Mouse (Mus musculus): Measurements from ENCODE around the gene Chid1. TPM values are rescaled to one million over a fixed set of nuclear protein-coding genes. Genes with fewer than 3 reads are reported as not detected.

The Chid1 gene
- polyA plus RNA-seq, 1 experiment from 2014 or later: 20.5 TPM

DNA sequence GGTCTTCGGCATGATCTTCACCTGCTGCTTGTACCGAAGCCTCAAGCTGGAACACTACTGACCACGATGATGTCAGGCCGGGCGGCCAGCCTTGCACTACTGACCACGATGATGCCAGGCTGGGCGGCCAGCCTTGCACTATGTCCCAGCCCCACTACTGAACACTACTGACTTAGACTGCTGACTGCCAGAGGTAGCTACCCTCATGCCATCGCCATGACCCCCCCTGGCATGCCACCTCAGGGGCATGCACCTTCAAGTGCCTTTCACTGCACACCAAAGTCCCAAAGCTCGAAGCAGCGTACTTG is 69.1 kb downstream of the Chid1 start:
- 88% methylated on average over 10 of the region's 10 CpGs for WGBS
- H3K36me3 ChIP-seq (ENCODE audit: control insufficient read depth, insufficient read depth): peaks cover 31% of the 10 kb centered on the region
- no peak overlapping the region for H3K27ac ChIP-seq (ENCODE audit: low read depth, low read length)
- H3K9me3 ChIP-seq (ENCODE audit: control insufficient read depth): no peaks in the 10 kb centered on the region
- no peaks in the 10 kb centered on the region for H3K27me3 ChIP-seq (replicated peaks; ENCODE audit: control insufficient read depth, insufficient read depth, low read length)
- no peak for TF ChIP-seq CTCF (IDR thresholded peaks at IDR 0.05; ENCODE audit: low read depth)
- no peak overlapping the region for H3K4me3 ChIP-seq (ENCODE audit: low read depth, low read length)
- no peak for ATAC-seq
- H3K4me1 ChIP-seq (replicated peaks; ENCODE audit: control insufficient read depth, insufficient read depth, low read length): peaks cover 20% of the 10 kb centered on the region
- no peak overlapping the region for H3K9ac ChIP-seq (ENCODE audit: low read depth, low read length)
- H3K4me2 ChIP-seq (replicated peaks; ENCODE audit: low read depth): no peak overlapping the region

DNA sequence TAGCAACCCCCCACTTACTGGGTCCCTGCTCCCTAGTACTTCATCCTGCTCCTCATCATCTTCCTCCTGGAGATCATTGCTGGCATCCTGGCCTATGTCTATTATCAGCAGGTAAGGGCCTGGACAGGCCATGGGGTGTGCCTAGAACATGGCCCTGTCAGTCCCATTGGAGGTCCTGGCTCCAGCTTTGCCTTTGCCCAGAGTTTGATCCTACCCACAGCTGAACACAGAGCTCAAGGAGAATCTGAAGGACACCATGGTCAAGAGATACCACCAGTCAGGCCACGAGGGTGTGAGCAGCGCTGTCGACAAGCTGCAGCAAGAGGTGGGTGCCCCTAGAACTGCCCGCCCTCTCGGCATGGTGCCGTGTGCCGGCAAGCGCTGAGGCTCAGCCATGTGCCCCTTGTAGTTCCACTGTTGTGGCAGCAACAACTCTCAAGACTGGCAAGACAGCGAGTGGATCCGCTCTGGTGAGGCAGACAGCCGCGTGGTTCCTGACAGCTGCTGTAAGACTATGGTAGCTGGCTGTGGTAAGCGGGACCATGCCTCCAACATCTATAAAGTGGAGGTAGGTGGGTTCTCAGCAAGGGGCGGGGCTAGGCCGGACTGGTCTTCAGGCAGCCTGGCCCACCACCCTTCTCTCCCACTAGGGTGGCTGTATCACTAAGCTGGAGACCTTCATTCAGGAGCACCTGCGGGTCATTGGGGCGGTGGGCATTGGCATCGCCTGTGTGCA is 69.6 kb downstream of the Chid1 start:
- no peak overlapping the region for H3K4me2 ChIP-seq (replicated peaks; ENCODE audit: low read depth)
- peak overlapping the region; percentile 73; the same call in 1 of the 2 replicates for H3K27ac ChIP-seq (ENCODE audit: low read depth, low read length)
- 93% methylated on average over 18 of the region's 18 CpGs for WGBS
- H3K27me3 ChIP-seq (replicated peaks; ENCODE audit: control insufficient read depth, insufficient read depth, low read length): 0 out of 2 replicates have a peak, but pooled peaks cover under 1% of the 10 kb centered on the region
- no peak for TF ChIP-seq CTCF (IDR thresholded peaks at IDR 0.05; ENCODE audit: low read depth)
- H3K36me3 ChIP-seq (ENCODE audit: control insufficient read depth, insufficient read depth): peaks cover 31% of the 10 kb centered on the region
- H3K4me1 ChIP-seq (replicated peaks; ENCODE audit: control insufficient read depth, insufficient read depth, low read length): peaks cover 20% of the 10 kb centered on the region
- no peak for ATAC-seq
- no peaks in the 10 kb centered on the region for H3K9me3 ChIP-seq (ENCODE audit: control insufficient read depth)
- no peak overlapping the region for H3K9ac ChIP-seq (ENCODE audit: low read depth, low read length)
- no peak overlapping the region for H3K4me3 ChIP-seq (ENCODE audit: low read depth, low read length)

DNA sequence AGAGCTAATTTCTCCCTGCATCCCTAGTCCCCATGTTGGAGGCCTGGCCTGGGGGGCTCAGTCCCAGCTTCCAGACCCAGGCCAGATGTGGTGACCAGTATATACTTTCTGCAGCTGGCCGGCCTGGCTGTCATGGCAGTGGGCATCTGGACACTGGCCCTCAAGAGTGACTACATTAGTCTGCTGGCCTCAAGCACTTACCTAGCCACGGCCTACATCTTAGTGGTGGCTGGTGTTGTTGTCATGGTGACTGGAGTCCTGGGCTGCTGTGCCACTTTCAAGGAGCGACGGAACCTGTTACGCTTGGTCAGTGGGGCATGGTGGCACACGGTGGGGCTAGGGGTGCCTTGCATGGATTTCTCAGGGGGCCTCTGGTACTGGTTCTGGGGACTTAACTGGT is 70.3 kb downstream of the Chid1 start:
- ATAC-seq: no peak
- Histone ChIP-seq H3K4me3 (ENCODE audit: low read depth, low read length) (peak overlapping the region; percentile 66; the same call in 1 of the 2 replicates), H3K9ac (ENCODE audit: low read depth, low read length) (peak overlapping the region; percentile 26; the same call in 1 of the 2 replicates), H3K4me2 (replicated peaks; ENCODE audit: low read depth) (peak overlapping the region; percentile 80), H3K4me1 (replicated peaks; ENCODE audit: control insufficient read depth, insufficient read depth, low read length) (peaks cover 18% of the 10 kb centered on the region), H3K27ac (ENCODE audit: low read depth, low read length) (peak overlapping the region; percentile 73), H3K9me3 (ENCODE audit: control insufficient read depth) (no peaks in the 10 kb centered on the region), H3K36me3 (ENCODE audit: control insufficient read depth, insufficient read depth) (peaks cover 31% of the 10 kb centered on the region), H3K27me3 (replicated peaks; ENCODE audit: control insufficient read depth, insufficient read depth, low read length) (peaks cover 8% of the 10 kb centered on the region)
- WGBS: 83% methylated on average over 6 of the region's 6 CpGs
- no peak for TF ChIP-seq CTCF (IDR thresholded peaks at IDR 0.05; ENCODE audit: low read depth)

- WGBS: 3% methylated on average over 8 of the region's 8 CpGs
- H3K4me1 ChIP-seq (replicated peaks; ENCODE audit: control insufficient read depth, insufficient read depth, low read length): peaks cover 14% of the 10 kb centered on the region
- peak overlapping the region; percentile 66 for H3K4me3 ChIP-seq (ENCODE audit: low read depth, low read length)
- peak overlapping the region; percentile 67 for H3K9ac ChIP-seq (ENCODE audit: low read depth, low read length)
- peaks cover 31% of the 10 kb centered on the region for H3K36me3 ChIP-seq (ENCODE audit: control insufficient read depth, insufficient read depth)
- H3K27me3 ChIP-seq (replicated peaks; ENCODE audit: control insufficient read depth, insufficient read depth, low read length): peaks cover 11% of the 10 kb centered on the region
- peak overlapping the region; percentile 73 for H3K27ac ChIP-seq (ENCODE audit: low read depth, low read length)
- peak; percentile 69 for ATAC-seq
- peak; percentile 75 for TF ChIP-seq CTCF (IDR thresholded peaks at IDR 0.05; ENCODE audit: low read depth)
- peak overlapping the region; percentile 80 for H3K4me2 ChIP-seq (replicated peaks; ENCODE audit: low read depth)
- H3K9me3 ChIP-seq (ENCODE audit: control insufficient read depth): no peaks in the 10 kb centered on the region
Observed at GRCm38 (mm10) chr7:141468522-141469211, 71.0 kb downstream of the Chid1 start.

- H3K36me3 ChIP-seq (ENCODE audit: control insufficient read depth, insufficient read depth): peaks cover 31% of the 10 kb centered on the region
- WGBS: 10% methylated on average over 5 of the region's 5 CpGs
- peaks cover 14% of the 10 kb centered on the region for H3K4me1 ChIP-seq (replicated peaks; ENCODE audit: control insufficient read depth, insufficient read depth, low read length)
Observed at GRCm38 (mm10) chr7:141468164-141468521, 71.5 kb downstream of the Chid1 start.

DNA sequence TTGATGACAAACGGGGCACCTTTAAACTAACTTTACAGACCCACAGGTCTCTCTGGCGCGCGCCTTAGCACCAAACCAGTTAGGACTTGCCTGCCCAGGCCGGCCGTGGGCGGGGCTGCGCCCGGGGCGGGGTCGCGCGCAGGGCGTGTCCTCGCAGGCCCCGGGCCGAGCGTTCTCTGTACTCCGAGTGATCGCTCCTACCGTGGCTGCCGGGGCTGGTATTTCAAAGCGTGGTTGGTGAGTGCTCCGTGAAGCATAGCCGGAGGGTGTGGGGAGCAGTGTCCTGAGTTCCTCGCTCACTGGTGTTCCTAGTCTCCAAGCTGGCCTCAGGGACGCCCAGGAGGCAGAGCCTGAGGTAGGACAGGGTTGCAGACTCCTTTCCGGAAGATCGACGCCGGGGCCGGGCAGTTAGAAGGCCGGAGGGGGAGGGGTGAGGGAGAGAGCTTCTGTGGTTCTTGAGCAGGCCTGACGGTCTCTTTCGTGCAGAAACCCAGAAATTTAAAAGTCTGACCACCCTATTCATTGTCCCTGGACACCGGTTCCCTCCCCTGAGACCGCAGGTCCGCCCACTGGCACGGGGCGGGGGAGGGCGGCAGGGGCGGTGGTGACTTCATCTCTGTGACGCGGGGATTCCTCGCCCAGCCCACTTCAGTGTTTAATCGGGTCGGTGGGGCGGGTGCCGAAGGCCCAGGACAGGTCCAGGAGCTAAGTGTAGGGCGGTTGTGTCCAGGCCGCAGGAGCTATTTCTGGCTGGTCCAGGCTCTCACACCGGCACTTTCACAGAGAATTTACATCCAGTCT is 72.2 kb downstream of the Chid1 start, which contains the start of gene Cd151:
Cd151 (plus strand) TSS at position 163 of the 801 bp plus-strand sequence.
- Histone ChIP-seq H3K4me2 (replicated peaks; ENCODE audit: low read depth) (peak within 1 kb of the TSS; percentile 80), H3K4me1 (replicated peaks; ENCODE audit: control insufficient read depth, insufficient read depth, low read length) (peaks cover 14% of the 10 kb centered on the region), H3K9me3 (ENCODE audit: control insufficient read depth) (no peaks in the 10 kb centered on the region), H3K27ac (ENCODE audit: low read depth, low read length) (peak within 1 kb of the TSS; percentile 73), H3K4me3 (ENCODE audit: low read depth, low read length) (peak within 1 kb of the TSS; percentile 66), H3K9ac (ENCODE audit: low read depth, low read length) (peak within 1 kb of the TSS; percentile 67), H3K36me3 (ENCODE audit: control insufficient read depth, insufficient read depth) (peaks cover 26% of the 10 kb centered on the region), H3K27me3 (replicated peaks; ENCODE audit: control insufficient read depth, insufficient read depth, low read length) (peaks cover 11% of the 10 kb centered on the region)
- no peak for TF ChIP-seq CTCF (IDR thresholded peaks at IDR 0.05; ENCODE audit: low read depth)
- WGBS: 1% methylated on average over 47 of the region's 52 CpGs
- peak; percentile 70 for ATAC-seq

More at GRCm38 (mm10) chr7:141468164-141468521, 71.5 kb downstream of the Chid1 start:
- Histone ChIP-seq H3K4me3 (ENCODE audit: low read depth, low read length) (peak overlapping the region; percentile 66), H3K27ac (ENCODE audit: low read depth, low read length) (peak overlapping the region; percentile 73), H3K9me3 (ENCODE audit: control insufficient read depth) (no peaks in the 10 kb centered on the region), H3K4me2 (replicated peaks; ENCODE audit: low read depth) (peak overlapping the region; percentile 80), H3K27me3 (replicated peaks; ENCODE audit: control insufficient read depth, insufficient read depth, low read length) (peaks cover 11% of the 10 kb centered on the region), H3K9ac (ENCODE audit: low read depth, low read length) (peak overlapping the region; percentile 67)
- no peak for TF ChIP-seq CTCF (IDR thresholded peaks at IDR 0.05; ENCODE audit: low read depth)
- peak; percentile 5; the same call in 1 of the 2 replicates for ATAC-seq

Measured in intestine, postnatal 0 days (tissue).